Mouse (Mus musculus) E14TG2a.4 (cell line): ENCODE data around the gene Igflr1.

Experiments
- CTCF ChIP-seq: conservative IDR thresholded peaks from 2 replicates; pipeline ENCODE4 v1.5.1; 2014; ENCODE audit warnings: low read length
- NANOG ChIP-seq: IDR thresholded peaks from 2 replicates; pipeline ENCODE4 v1.6.1; 2014; ENCODE audit warnings: borderline replicate concordance, low read length, mixed read lengths
- POU5F1 ChIP-seq: IDR thresholded peaks from 2 replicates; pipeline ENCODE4 v1.6.1; 2014; ENCODE audit warnings: low read length, borderline replicate concordance

DNA sequence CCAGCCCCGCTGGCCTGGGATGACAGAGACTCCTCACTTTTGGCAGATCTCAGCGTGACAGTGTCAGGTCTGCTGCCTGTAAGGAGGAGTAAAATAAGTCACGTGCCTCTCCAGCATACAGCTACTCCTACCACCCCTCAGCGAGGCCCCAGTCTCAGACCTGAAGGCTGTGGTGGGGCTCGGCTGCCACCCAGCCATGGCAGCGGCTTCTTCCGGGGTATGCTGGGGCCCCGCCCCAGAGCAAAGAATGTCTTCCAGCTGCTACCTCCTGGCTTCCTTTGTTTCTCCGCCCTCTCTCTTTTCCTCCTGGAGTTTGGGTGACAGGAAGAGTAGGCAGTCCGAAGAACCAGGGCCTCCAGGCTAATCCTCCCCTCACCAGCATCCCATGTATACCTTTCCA, 39.3 kb upstream of the Igflr1 start:
- TF ChIP-seq CTCF, result no peak
- no peak for TF ChIP-seq POU5F1
- TF ChIP-seq NANOG, result no peak
